Mouse (Mus musculus) hindbrain, embryonic 12.5 days (tissue): ENCODE measurements around the gene Trp73. TPM values are rescaled to one million over a fixed set of nuclear protein-coding genes. Genes with fewer than 3 reads are reported as not detected.

Source experiments
- ATAC-seq: fragments of 200-750 bp; cut with Nextera tagmentation; 2 replicates; pipeline ENCODE4 v1.8.0; 2017; ENCODE audit warnings: moderate TSS enrichment; ENCODE audit not compliant: low FRiP score
- H3K27ac ChIP-seq: fragments of 300-500 bp; sonication (generic); 2 replicates; pipeline ENCODE4 v1.5.1; 2016; ENCODE audit warnings: mild to moderate bottlenecking
- H3K27me3 ChIP-seq: fragments of 300-500 bp; sonication (generic); 2 replicates; pipeline ENCODE4 v1.6.1; 2016; ENCODE audit warnings: mild to moderate bottlenecking
- H3K36me3 ChIP-seq: fragments of 300-500 bp; sonication (generic); 2 replicates; pipeline ENCODE4 v1.6.1; 2016; ENCODE audit warnings: mild to moderate bottlenecking
- H3K4me1 ChIP-seq: fragments of 300-500 bp; sonication (generic); 2 replicates; pipeline ENCODE4 v1.6.1; 2016
- H3K4me2 ChIP-seq: fragments of 300-500 bp; sonication (generic); replicated peaks from 2 replicates; pipeline ENCODE4 v1.6.1; 2016; ENCODE audit warnings: mild to moderate bottlenecking
- H3K4me3 ChIP-seq: fragments of 300-500 bp; sonication (generic); 2 replicates; pipeline ENCODE4 v1.5.1; 2016; ENCODE audit warnings: mild to moderate bottlenecking
- H3K9ac ChIP-seq: fragments of 300-500 bp; sonication (generic); 2 replicates; pipeline ENCODE4 v1.6.1; 2016; ENCODE audit warnings: mild to moderate bottlenecking, moderate library complexity
- H3K9me3 ChIP-seq: fragments of 300-500 bp; sonication (generic); replicated peaks from 2 replicates; pipeline ENCODE4 v1.6.1; 2016; ENCODE audit warnings: mild to moderate bottlenecking
- WGBS: fragments of 180-500 bp; shearing (Covaris S2); methylation state at CpG from one replicate; pipeline ENCODE4 v1.1.7; 2016; 5-methylcytosine and 5-hydroxymethylcytosine counted together
- polyA plus RNA-seq: library from polyadenylated mRNA; unstranded; fragments of >200 nt; fragmentation: Nextera tagmentation; extraction: Ambion mirVana; gene quantifications from 2 replicates; pipeline ENCODE4 v1.2.1, GENCODE M21; 2016

Gene Trp73
- polyA plus RNA-seq, 1 experiment from 2014 or later = 1.7 TPM

GRCm38 (mm10) chr4:154056661-154057060 is 83.3 kb downstream of the Trp73 start:
- ATAC-seq = no peak
- no peaks in the 10 kb centered on the region for H3K4me1 ChIP-seq
- 69% methylated on average over 2 of the region's 2 CpGs for WGBS
- H3K36me3 ChIP-seq = no peaks in the 10 kb centered on the region
- no peak overlapping the region for H3K27ac ChIP-seq
- H3K9ac ChIP-seq = no peak overlapping the region
- no peak overlapping the region for H3K4me3 ChIP-seq
- H3K27me3 ChIP-seq = peaks cover 4% of the 10 kb centered on the region
- H3K4me2 ChIP-seq = no peak overlapping the region
- H3K9me3 ChIP-seq = no peaks in the 10 kb centered on the region

DNA sequence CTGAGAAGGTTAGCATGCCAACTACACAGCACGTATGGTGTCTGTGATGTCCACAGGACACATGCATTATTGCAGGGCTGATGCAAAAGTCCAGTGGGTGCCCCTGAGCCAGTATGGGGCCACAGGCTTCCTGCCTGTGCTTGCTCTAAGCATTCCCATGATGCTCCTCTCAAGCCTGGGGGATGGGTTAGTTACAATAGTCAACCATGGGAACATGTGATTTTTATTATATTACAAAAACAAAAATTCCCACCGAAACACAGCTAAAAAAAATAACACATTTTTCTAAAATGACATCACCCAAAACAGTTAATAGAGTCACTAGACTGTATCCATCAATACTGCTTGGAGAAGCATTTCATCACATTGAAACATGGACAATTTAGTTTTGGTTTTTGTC is 84.0 kb downstream of the Trp73 start:
- Histone ChIP-seq H3K4me2 (no peak overlapping the region), H3K36me3 (no peaks in the 10 kb centered on the region), H3K4me3 (no peak overlapping the region), H3K27ac (no peak overlapping the region), H3K27me3 (peaks cover 3% of the 10 kb centered on the region; the same call in 1 of the 2 replicates), H3K9ac (no peak overlapping the region), H3K4me1 (no peaks in the 10 kb centered on the region), H3K9me3 (no peaks in the 10 kb centered on the region)
- 79% methylated on average over 2 of the region's 2 CpGs for WGBS
- ATAC-seq = no peak

GRCm38 (mm10) chr4:154055482-154055881 is 84.5 kb downstream of the Trp73 start:
- Histone ChIP-seq H3K9ac (no peak overlapping the region), H3K27ac (no peak overlapping the region), H3K9me3 (no peaks in the 10 kb centered on the region), H3K4me3 (no peak overlapping the region), H3K27me3 (peaks cover 3% of the 10 kb centered on the region; the same call in 1 of the 2 replicates), H3K36me3 (no peaks in the 10 kb centered on the region), H3K4me1 (no peaks in the 10 kb centered on the region), H3K4me2 (no peak overlapping the region)
- ATAC-seq = no peak
- WGBS = 92% methylated on average over 7 of the region's 7 CpGs

- Histone ChIP-seq H3K4me2 (no peak overlapping the region), H3K9ac (no peak overlapping the region), H3K27me3 (peaks cover 3% of the 10 kb centered on the region; the same call in 1 of the 2 replicates), H3K9me3 (no peaks in the 10 kb centered on the region), H3K27ac (no peak overlapping the region), H3K4me3 (no peak overlapping the region), H3K36me3 (no peaks in the 10 kb centered on the region), H3K4me1 (no peaks in the 10 kb centered on the region)
- WGBS = 62% methylated on average over 4 of the region's 4 CpGs
- ATAC-seq = no peak
Measured at GRCm38 (mm10) chr4:154053065-154053464, 86.9 kb downstream of the Trp73 start.

GRCm38 (mm10) chr4:154051401-154051800 is 88.6 kb downstream of the Trp73 start:
- Histone ChIP-seq H3K36me3 (no peaks in the 10 kb centered on the region), H3K9me3 (no peaks in the 10 kb centered on the region), H3K27me3 (no peaks in the 10 kb centered on the region), H3K4me2 (no peak overlapping the region), H3K9ac (no peak overlapping the region), H3K4me3 (no peak overlapping the region), H3K27ac (no peak overlapping the region), H3K4me1 (no peaks in the 10 kb centered on the region)
- WGBS = 89% methylated on average over 3 of the region's 3 CpGs
- no peak for ATAC-seq

DNA sequence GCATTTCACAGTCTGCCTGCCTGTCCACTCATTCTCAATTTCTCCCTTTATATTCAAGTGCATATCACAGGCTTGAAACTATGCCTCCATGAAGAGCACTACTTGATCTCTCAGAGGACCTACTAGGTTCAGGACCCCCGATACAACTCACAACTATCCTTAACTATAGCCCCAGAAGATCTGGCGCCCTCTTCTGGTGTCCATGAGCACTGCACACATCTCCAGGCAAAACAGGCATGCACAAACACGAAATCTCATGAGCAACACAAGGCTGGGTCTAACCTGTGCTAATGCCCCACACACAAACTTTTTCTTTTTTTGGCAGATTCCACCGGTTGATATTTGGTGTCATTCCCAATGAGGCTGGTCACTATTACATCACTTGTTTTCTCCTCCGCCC is 94.2 kb downstream of the Trp73 start:
- WGBS = 68% methylated on average over 5 of the region's 5 CpGs
- H3K27ac ChIP-seq = no peak overlapping the region
- H3K9ac ChIP-seq = no peak overlapping the region
- H3K9me3 ChIP-seq = no peaks in the 10 kb centered on the region
- H3K4me1 ChIP-seq = no peaks in the 10 kb centered on the region
- no peak overlapping the region for H3K4me3 ChIP-seq
- ATAC-seq = no peak
- H3K27me3 ChIP-seq = 0 out of 2 replicates have a peak, but pooled peaks cover 2% of the 10 kb centered on the region
- H3K36me3 ChIP-seq = no peaks in the 10 kb centered on the region
- no peak overlapping the region for H3K4me2 ChIP-seq

GRCm38 (mm10) chr4:154042577-154042976 is 97.4 kb downstream of the Trp73 start, which contains the start of gene Ccdc27:
Gene Ccdc27, minus strand, starts transcription at chr4:154042677.
- 0 out of 2 replicates have a peak, but pooled peaks cover 2% of the 10 kb centered on the region for H3K27me3 ChIP-seq
- H3K4me2 ChIP-seq = no peak within 1 kb of the TSS
- H3K9me3 ChIP-seq = no peaks in the 10 kb centered on the region
- no peak within 1 kb of the TSS for H3K9ac ChIP-seq
- 91% methylated on average over 9 of the region's 9 CpGs for WGBS
- H3K36me3 ChIP-seq = no peaks in the 10 kb centered on the region
- H3K4me1 ChIP-seq = no peaks in the 10 kb centered on the region
- H3K4me3 ChIP-seq = no peak within 1 kb of the TSS
- no peak for ATAC-seq
- no peak within 1 kb of the TSS for H3K27ac ChIP-seq

- no peak overlapping the region for H3K4me3 ChIP-seq
- H3K9me3 ChIP-seq = no peaks in the 10 kb centered on the region
- no peak overlapping the region for H3K9ac ChIP-seq
- H3K27me3 ChIP-seq = no peaks in the 10 kb centered on the region; the same call in 1 of the 2 replicates
- H3K27ac ChIP-seq = no peak overlapping the region
- H3K4me2 ChIP-seq = no peak overlapping the region
- H3K4me1 ChIP-seq = no peaks in the 10 kb centered on the region
- 52% methylated on average over 3 of the region's 3 CpGs for WGBS
- H3K36me3 ChIP-seq = no peaks in the 10 kb centered on the region
- ATAC-seq = no peak
Measured at GRCm38 (mm10) chr4:154037123-154037522, 102.9 kb downstream of the Trp73 start.

- Histone ChIP-seq H3K27me3 (peaks cover 35% of the 10 kb centered on the region), H3K4me1 (peaks cover 23% of the 10 kb centered on the region), H3K9me3 (no peaks in the 10 kb centered on the region), H3K27ac (no peak overlapping the region), H3K4me3 (no peak overlapping the region), H3K9ac (no peak overlapping the region), H3K4me2 (no peak overlapping the region), H3K36me3 (no peaks in the 10 kb centered on the region)
- ATAC-seq = no peak
Measured at GRCm38 (mm10) chr4:154028646-154029045, 111.4 kb downstream of the Trp73 start.

DNA sequence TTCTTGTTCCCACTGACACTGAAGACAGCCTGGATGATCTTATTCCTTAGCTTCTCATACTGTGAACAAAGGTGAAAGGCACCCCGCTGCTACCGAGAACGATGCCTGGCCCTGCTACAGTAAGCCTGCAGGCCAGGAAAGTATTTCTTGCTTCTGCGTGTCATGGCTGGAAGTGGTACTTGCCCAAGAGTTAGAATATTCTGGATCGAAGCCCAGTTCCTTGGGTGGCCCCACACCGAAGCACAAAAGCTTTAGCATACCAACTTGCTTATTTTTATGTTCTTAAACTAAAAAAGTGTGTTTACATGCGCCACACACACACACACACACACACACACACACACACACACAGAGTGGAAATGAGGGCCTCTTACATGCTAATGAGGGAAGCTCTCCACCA is 111.9 kb downstream of the Trp73 start:
- no peaks in the 10 kb centered on the region for H3K9me3 ChIP-seq
- WGBS = 81% methylated on average over 7 of the region's 7 CpGs
- H3K36me3 ChIP-seq = no peaks in the 10 kb centered on the region
- no peak overlapping the region for H3K4me3 ChIP-seq
- H3K4me2 ChIP-seq = no peak overlapping the region
- no peak for ATAC-seq
- H3K9ac ChIP-seq = no peak overlapping the region
- H3K4me1 ChIP-seq = peaks cover 26% of the 10 kb centered on the region
- H3K27ac ChIP-seq = no peak overlapping the region
- peaks cover 38% of the 10 kb centered on the region for H3K27me3 ChIP-seq

DNA sequence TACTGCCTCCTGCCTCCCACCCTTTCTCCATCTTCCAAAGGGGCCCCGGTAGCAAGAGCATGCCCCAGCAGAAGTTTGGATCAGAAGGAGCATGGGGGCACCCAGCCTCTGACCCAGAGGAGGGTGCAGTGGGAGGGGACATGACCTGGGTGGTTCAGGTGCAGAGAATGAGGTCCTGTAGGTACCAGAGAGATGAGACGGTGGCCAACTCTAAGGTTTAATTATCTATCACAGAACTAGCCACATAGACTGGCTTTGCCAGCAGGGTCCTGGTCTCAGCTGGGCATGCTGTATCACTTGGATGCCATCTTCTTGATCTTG is 113.6 kb downstream of the Trp73 start:
- Histone ChIP-seq H3K4me3 (peak overlapping the region; percentile 26), H3K9me3 (no peaks in the 10 kb centered on the region), H3K27me3 (peaks cover 38% of the 10 kb centered on the region), H3K9ac (no peak overlapping the region), H3K4me2 (peak overlapping the region; percentile 52), H3K27ac (no peak overlapping the region), H3K4me1 (peaks cover 31% of the 10 kb centered on the region), H3K36me3 (peaks cover 10% of the 10 kb centered on the region)
- WGBS = 48% methylated on average over 2 of the region's 2 CpGs
- ATAC-seq = no peak

- Histone ChIP-seq H3K36me3 (peaks cover 15% of the 10 kb centered on the region), H3K9ac (peak within 1 kb of the TSS; percentile 44), H3K4me2 (peak within 1 kb of the TSS; percentile 52), H3K4me1 (peaks cover 31% of the 10 kb centered on the region), H3K4me3 (peak within 1 kb of the TSS; percentile 26), H3K27ac (no peak within 1 kb of the TSS), H3K27me3 (peaks cover 38% of the 10 kb centered on the region), H3K9me3 (no peaks in the 10 kb centered on the region)
- ATAC-seq = peak; percentile 36; the same call in 1 of the 2 replicates
- 2% methylated on average over 29 of the region's 33 CpGs for WGBS
Measured at GRCm38 (mm10) chr4:154025641-154026440, 114.2 kb downstream of the Trp73 start, which contains the start of gene Smim1. Gene Smim1, minus strand, starts transcription at chr4:154026230.
